Mouse (Mus musculus): Measurements from ENCODE around the gene Atg101.

GRCm38 (mm10) chr15:101234611-101235341 lies 49.3 kb upstream of the Atg101 start:
- TF ChIP-seq GATA1 (IDR thresholded peaks at IDR 0.05; ENCODE audit: low read length) (no peak), TAL1 (IDR thresholded peaks at IDR 0.05; ENCODE audit: low read length) (no peak)
